Mouse (Mus musculus): ENCODE measurements around the gene Auts2. TPM values are rescaled to one million over a fixed set of nuclear protein-coding genes. Genes with fewer than 3 reads are reported as not detected.

Auts2 gene
- polyA plus RNA-seq, 1 experiment from 2014 or later: 1.8 TPM

GRCm38 (mm10) chr5:132391831-132392763 is 151.0 kb downstream of the Auts2 start:
- no peak overlapping the region for H3K4me3 ChIP-seq (ENCODE audit: low read depth, low read length)
- no peaks in the 10 kb centered on the region for H3K36me3 ChIP-seq (ENCODE audit: control insufficient read depth, insufficient read depth)
- no peak overlapping the region for H3K4me2 ChIP-seq (ENCODE audit: low read depth, low read length)
- WGBS (ENCODE audit: insufficient replicate concordance): 49% methylated on average over 14 of the region's 14 CpGs
- no peak for ATAC-seq (ENCODE audit: low read depth)
- no peak overlapping the region for H3K27ac ChIP-seq (ENCODE audit: low read length)
- H3K9ac ChIP-seq (ENCODE audit: low read depth, low read length): no peak overlapping the region
- H3K4me1 ChIP-seq (ENCODE audit: control insufficient read depth, low read depth, low read length): peaks cover 4% of the 10 kb centered on the region; the same call in 1 of the 2 replicates
- H3K9me3 ChIP-seq (replicated peaks; ENCODE audit: control insufficient read depth, low read length): no peaks in the 10 kb centered on the region
- H3K27me3 ChIP-seq (ENCODE audit: control insufficient read depth, insufficient read depth, low read depth, low read length): no peaks in the 10 kb centered on the region

GRCm38 (mm10) chr5:132388746-132389145 is 154.4 kb downstream of the Auts2 start:
- no peak overlapping the region for H3K4me3 ChIP-seq (ENCODE audit: low read depth, low read length)
- no peaks in the 10 kb centered on the region for H3K4me1 ChIP-seq (ENCODE audit: control insufficient read depth, low read depth, low read length)
- 58% methylated on average over 5 of the region's 5 CpGs for WGBS (ENCODE audit: insufficient replicate concordance)

GRCm38 (mm10) chr5:132385244-132385855 is 157.8 kb downstream of the Auts2 start:
- Histone ChIP-seq H3K36me3 (ENCODE audit: control insufficient read depth, insufficient read depth) (no peaks in the 10 kb centered on the region), H3K27ac (ENCODE audit: low read length) (no peak overlapping the region), H3K9ac (ENCODE audit: low read depth, low read length) (no peak overlapping the region), H3K4me3 (ENCODE audit: low read depth, low read length) (no peak overlapping the region), H3K9me3 (replicated peaks; ENCODE audit: control insufficient read depth, low read length) (no peaks in the 10 kb centered on the region), H3K4me2 (ENCODE audit: low read depth, low read length) (no peak overlapping the region), H3K27me3 (ENCODE audit: control insufficient read depth, insufficient read depth, low read depth, low read length) (no peaks in the 10 kb centered on the region), H3K4me1 (ENCODE audit: control insufficient read depth, low read depth, low read length) (no peaks in the 10 kb centered on the region)
- no peak for ATAC-seq (ENCODE audit: low read depth)
- WGBS (ENCODE audit: insufficient replicate concordance): 26% methylated on average over 4 of the region's 4 CpGs

More at GRCm38 (mm10) chr5:132388746-132389145, 154.4 kb downstream of the Auts2 start:
- Histone ChIP-seq H3K9ac (ENCODE audit: low read depth, low read length) (no peak overlapping the region), H3K27ac (ENCODE audit: low read length) (no peak overlapping the region), H3K27me3 (ENCODE audit: control insufficient read depth, insufficient read depth, low read depth, low read length) (no peaks in the 10 kb centered on the region), H3K9me3 (replicated peaks; ENCODE audit: control insufficient read depth, low read length) (no peaks in the 10 kb centered on the region), H3K4me2 (ENCODE audit: low read depth, low read length) (no peak overlapping the region), H3K36me3 (ENCODE audit: control insufficient read depth, insufficient read depth) (no peaks in the 10 kb centered on the region)
- ATAC-seq (ENCODE audit: low read depth): no peak

DNA sequence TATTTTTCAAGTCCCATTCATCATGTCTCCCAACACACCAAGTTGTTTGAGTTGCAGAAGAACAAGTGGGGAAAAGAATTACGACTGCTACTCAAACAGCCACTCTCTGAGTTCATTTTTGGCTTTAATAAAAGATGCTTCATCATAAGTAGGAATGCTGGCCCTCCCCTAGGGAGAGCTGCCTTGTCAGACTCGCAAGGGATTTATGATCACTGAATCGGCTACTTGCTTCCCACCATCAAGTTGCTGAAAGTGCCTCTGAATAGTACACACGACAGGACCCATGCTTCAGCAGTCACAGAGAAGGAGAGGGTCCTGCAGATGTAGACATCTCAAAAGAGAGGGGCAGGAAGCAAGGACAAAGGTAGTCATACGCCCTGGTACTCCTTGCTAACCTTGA is 162.9 kb downstream of the Auts2 start:
- no peaks in the 10 kb centered on the region for H3K9me3 ChIP-seq (replicated peaks; ENCODE audit: control insufficient read depth, low read length)
- H3K4me1 ChIP-seq (ENCODE audit: control insufficient read depth, low read depth, low read length): no peaks in the 10 kb centered on the region
- no peaks in the 10 kb centered on the region for H3K36me3 ChIP-seq (ENCODE audit: control insufficient read depth, insufficient read depth)
- H3K27me3 ChIP-seq (ENCODE audit: control insufficient read depth, insufficient read depth, low read depth, low read length): no peaks in the 10 kb centered on the region
- 55% methylated on average over 5 of the region's 5 CpGs for WGBS (ENCODE audit: insufficient replicate concordance)
- no peak overlapping the region for H3K9ac ChIP-seq (ENCODE audit: low read depth, low read length)
- no peak for ATAC-seq (ENCODE audit: low read depth)
- no peak overlapping the region for H3K4me2 ChIP-seq (ENCODE audit: low read depth, low read length)
- H3K4me3 ChIP-seq (ENCODE audit: low read depth, low read length): no peak overlapping the region
- no peak overlapping the region for H3K27ac ChIP-seq (ENCODE audit: low read length)

DNA sequence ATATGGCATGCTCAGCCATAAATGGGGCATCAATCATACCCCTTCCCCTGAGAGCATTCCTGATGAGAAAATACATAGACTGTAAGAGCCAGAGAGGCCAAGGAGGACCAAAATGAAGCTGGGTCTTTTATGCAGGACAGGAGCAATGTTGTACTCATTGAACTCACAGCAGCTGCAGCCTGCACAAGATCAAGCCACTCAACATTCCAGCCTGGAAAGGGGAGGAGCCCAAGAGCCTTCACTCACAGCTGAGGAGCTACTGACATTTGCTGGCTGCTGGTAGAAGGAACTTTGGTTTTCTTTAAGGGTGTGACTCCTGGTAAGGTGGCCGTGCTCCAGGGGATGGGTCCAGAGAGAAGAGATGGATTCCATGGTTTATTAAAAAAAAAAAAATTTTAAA is 164.2 kb downstream of the Auts2 start:
- no peak overlapping the region for H3K27ac ChIP-seq (ENCODE audit: low read length)
- H3K9me3 ChIP-seq (replicated peaks; ENCODE audit: control insufficient read depth, low read length): no peaks in the 10 kb centered on the region
- no peaks in the 10 kb centered on the region for H3K4me1 ChIP-seq (ENCODE audit: control insufficient read depth, low read depth, low read length)
- no peak overlapping the region for H3K4me2 ChIP-seq (ENCODE audit: low read depth, low read length)
- WGBS (ENCODE audit: insufficient replicate concordance): 64% methylated on average over 1 of the region's 1 CpGs
- no peak overlapping the region for H3K9ac ChIP-seq (ENCODE audit: low read depth, low read length)
- ATAC-seq (ENCODE audit: low read depth): no peak
- H3K36me3 ChIP-seq (ENCODE audit: control insufficient read depth, insufficient read depth): no peaks in the 10 kb centered on the region
- H3K4me3 ChIP-seq (ENCODE audit: low read depth, low read length): no peak overlapping the region
- no peaks in the 10 kb centered on the region for H3K27me3 ChIP-seq (ENCODE audit: control insufficient read depth, insufficient read depth, low read depth, low read length)

DNA sequence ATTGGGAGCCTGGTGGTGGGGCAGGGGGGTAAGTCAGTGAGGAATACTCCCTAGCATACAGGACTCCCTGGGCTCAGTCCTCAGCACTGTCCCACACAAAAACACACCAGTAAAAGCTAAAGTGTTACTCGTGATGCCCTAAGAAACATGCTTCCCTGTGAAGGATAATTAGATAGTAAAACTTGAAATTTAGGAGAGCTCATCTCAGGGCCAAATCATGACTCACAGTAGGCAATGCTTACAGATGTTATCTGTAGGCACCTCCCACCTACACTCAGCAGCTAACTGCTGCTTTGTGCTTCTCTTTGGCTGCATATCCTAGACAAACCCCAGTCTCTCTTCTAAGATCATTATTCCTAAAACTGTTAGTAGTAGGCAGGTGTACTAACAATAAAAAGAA is 168.0 kb downstream of the Auts2 start:
- Histone ChIP-seq H3K9ac (ENCODE audit: low read depth, low read length) (no peak overlapping the region), H3K9me3 (replicated peaks; ENCODE audit: control insufficient read depth, low read length) (no peaks in the 10 kb centered on the region), H3K4me2 (ENCODE audit: low read depth, low read length) (no peak overlapping the region), H3K36me3 (ENCODE audit: control insufficient read depth, insufficient read depth) (no peaks in the 10 kb centered on the region), H3K4me3 (ENCODE audit: low read depth, low read length) (no peak overlapping the region), H3K4me1 (ENCODE audit: control insufficient read depth, low read depth, low read length) (no peaks in the 10 kb centered on the region), H3K27me3 (ENCODE audit: control insufficient read depth, insufficient read depth, low read depth, low read length) (no peaks in the 10 kb centered on the region), H3K27ac (ENCODE audit: low read length) (no peak overlapping the region)
- WGBS (ENCODE audit: insufficient replicate concordance): 39% methylated on average over 1 of the region's 1 CpGs
- no peak for ATAC-seq (ENCODE audit: low read depth)

- ATAC-seq (ENCODE audit: low read depth): no peak
- Histone ChIP-seq H3K27ac (ENCODE audit: low read length) (no peak overlapping the region), H3K4me2 (ENCODE audit: low read depth, low read length) (no peak overlapping the region), H3K9ac (ENCODE audit: low read depth, low read length) (no peak overlapping the region), H3K4me3 (ENCODE audit: low read depth, low read length) (no peak overlapping the region), H3K9me3 (replicated peaks; ENCODE audit: control insufficient read depth, low read length) (no peaks in the 10 kb centered on the region), H3K27me3 (ENCODE audit: control insufficient read depth, insufficient read depth, low read depth, low read length) (no peaks in the 10 kb centered on the region), H3K36me3 (ENCODE audit: control insufficient read depth, insufficient read depth) (no peaks in the 10 kb centered on the region), H3K4me1 (ENCODE audit: control insufficient read depth, low read depth, low read length) (no peaks in the 10 kb centered on the region)
- 34% methylated on average over 4 of the region's 4 CpGs for WGBS (ENCODE audit: insufficient replicate concordance)
Observed at GRCm38 (mm10) chr5:132373471-132374075, 169.6 kb downstream of the Auts2 start.

- Histone ChIP-seq H3K4me1 (ENCODE audit: control insufficient read depth, low read depth, low read length) (no peaks in the 10 kb centered on the region; the same call in 1 of the 2 replicates), H3K27me3 (ENCODE audit: control insufficient read depth, insufficient read depth, low read depth, low read length) (no peaks in the 10 kb centered on the region), H3K9me3 (replicated peaks; ENCODE audit: control insufficient read depth, low read length) (no peaks in the 10 kb centered on the region), H3K27ac (ENCODE audit: low read length) (no peak overlapping the region), H3K9ac (ENCODE audit: low read depth, low read length) (no peak overlapping the region), H3K4me2 (ENCODE audit: low read depth, low read length) (no peak overlapping the region), H3K36me3 (ENCODE audit: control insufficient read depth, insufficient read depth) (no peaks in the 10 kb centered on the region), H3K4me3 (ENCODE audit: low read depth, low read length) (no peak overlapping the region)
- no peak for ATAC-seq (ENCODE audit: low read depth)
- 49% methylated on average over 2 of the region's 2 CpGs for WGBS (ENCODE audit: insufficient replicate concordance)
Observed at GRCm38 (mm10) chr5:132372605-132373004, 170.5 kb downstream of the Auts2 start.

DNA sequence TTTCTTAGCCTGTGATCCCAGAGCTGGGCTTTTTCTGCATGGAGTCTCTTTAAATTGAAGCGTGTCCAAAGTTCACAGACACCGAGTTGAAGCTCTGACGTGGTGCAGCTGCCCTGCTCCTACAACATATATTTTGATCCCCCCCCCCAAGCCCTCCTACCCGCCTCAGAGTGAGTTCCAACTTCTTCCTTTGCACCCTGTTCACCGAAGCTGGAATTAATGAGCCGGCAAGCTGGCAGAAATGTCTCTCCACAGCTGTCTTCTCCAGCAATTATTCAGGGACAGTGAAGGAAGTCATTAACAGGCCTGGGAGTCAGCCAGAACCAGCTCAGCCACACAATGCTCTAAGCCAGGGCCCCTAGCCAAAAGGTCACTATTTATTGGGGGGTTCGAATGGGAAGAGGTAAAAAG is 174.5 kb downstream of the Auts2 start:
- no peaks in the 10 kb centered on the region; the same call in 1 of the 2 replicates for H3K4me1 ChIP-seq (ENCODE audit: control insufficient read depth, low read depth, low read length)
- WGBS (ENCODE audit: insufficient replicate concordance): 37% methylated on average over 7 of the region's 7 CpGs
- ATAC-seq (ENCODE audit: low read depth): no peak
- H3K36me3 ChIP-seq (ENCODE audit: control insufficient read depth, insufficient read depth): no peaks in the 10 kb centered on the region
- no peak overlapping the region for H3K4me3 ChIP-seq (ENCODE audit: low read depth, low read length)
- no peak overlapping the region for H3K27ac ChIP-seq (ENCODE audit: low read length)
- H3K9ac ChIP-seq (ENCODE audit: low read depth, low read length): no peak overlapping the region
- H3K4me2 ChIP-seq (ENCODE audit: low read depth, low read length): no peak overlapping the region
- H3K9me3 ChIP-seq (replicated peaks; ENCODE audit: control insufficient read depth, low read length): no peaks in the 10 kb centered on the region
- no peaks in the 10 kb centered on the region for H3K27me3 ChIP-seq (ENCODE audit: control insufficient read depth, insufficient read depth, low read depth, low read length)
